Mouse (Mus musculus) embryonic fibroblast, embryonic 13.5 days (primary cell): ENCODE results near the gene Slc5a5.
"Not testable (repeated sequence)": the region's sequence is repeated elsewhere in the genome, so short reads cannot be mapped to it uniquely, and the experiment has no call there.

Experiments
- CTCF ChIP-seq: IDR thresholded peaks from 2 replicates; pipeline ENCODE4 v1.5.1; 2011; ENCODE audit warnings: mild to moderate bottlenecking, control low read depth, low read length, moderate library complexity, borderline replicate concordance; ENCODE audit not compliant: insufficient read depth
- POLR2A ChIP-seq: IDR thresholded peaks from 2 replicates; pipeline ENCODE4 v1.6.1; 2011; ENCODE audit warnings: low read depth, mild to moderate bottlenecking, control low read depth, low read length, moderate library complexity

- TF ChIP-seq CTCF, POLR2A: not testable (repeated sequence)
Observed at GRCm38 (mm10) chr8:70895571-70896259, 3.2 kb upstream of the Slc5a5 start.
